Mouse (Mus musculus) spleen, adult 2 months (tissue): Measurements from ENCODE around the gene Ikbip.

ENCODE experiments used
- CTCF ChIP-seq: fragments of 200-500 bp; IDR thresholded peaks from 2 replicates; pipeline ENCODE4 v1.5.1; 2011; ENCODE audit warnings: mild to moderate bottlenecking, inconsistent platforms; ENCODE audit not compliant: insufficient read depth, insufficient read length, insufficient replicate concordance; ENCODE audit errors: extremely low read depth
- POLR2A ChIP-seq: fragments of 200-500 bp; IDR thresholded peaks from 2 replicates; pipeline ENCODE4 v1.6.1; 2011; ENCODE audit warnings: low read depth, low read length, inconsistent platforms

DNA sequence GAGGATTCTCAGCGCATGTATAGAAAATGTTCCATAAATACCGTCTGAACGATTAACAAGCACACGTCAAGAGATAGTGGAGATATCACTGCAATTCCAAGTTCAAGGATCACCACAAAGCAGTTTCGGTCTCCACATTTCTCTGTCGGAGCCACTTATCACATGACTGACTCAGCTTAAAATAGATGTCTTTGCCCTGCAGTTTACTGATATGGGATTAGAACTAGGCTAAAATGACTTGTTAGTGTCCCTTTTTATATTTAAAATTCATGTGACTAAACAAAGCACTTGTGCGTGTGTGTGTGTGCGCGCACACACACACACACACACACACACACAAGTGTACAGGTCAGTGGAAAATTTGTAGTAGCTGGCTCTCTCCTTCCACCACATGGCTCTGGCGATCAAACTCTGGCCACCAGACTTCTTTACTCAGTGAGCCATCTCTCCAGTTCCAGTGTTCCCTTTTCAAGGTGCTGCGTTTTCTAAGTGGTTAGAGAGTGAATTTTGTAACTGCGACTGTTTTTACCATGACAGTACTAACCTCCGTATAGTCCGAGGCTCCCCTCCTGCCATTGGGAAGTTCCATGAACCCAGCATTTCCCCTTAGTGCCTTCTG, 56.5 kb downstream of the Ikbip start:
- no peak for TF ChIP-seq POLR2A
- no peak for TF ChIP-seq CTCF
